Mouse (Mus musculus) liver, adult 2 months (tissue): ENCODE measurements around the gene 4932438H23Rik. TPM values are rescaled to one million over a fixed set of nuclear protein-coding genes. Genes with fewer than 3 reads are reported as not detected.

ENCODE experiments used
- DNase-seq: peaks from one replicate; pipeline ENCODE4 v3.0.0-alpha.2; 2011; ENCODE audit warnings: low read depth, low spot score; ENCODE audit errors: extremely low read depth
- H3K27ac ChIP-seq: fragments of 200-500 bp; replicated peaks from 2 replicates; pipeline ENCODE4 v1.5.1; 2012; ENCODE audit warnings: low read depth, mild to moderate bottlenecking, control low read depth, inconsistent platforms, low read length; ENCODE audit not compliant: insufficient read depth
- H3K27me3 ChIP-seq: fragments of 200-500 bp; 2 replicates; pipeline ENCODE4 v1.6.1; 2012; ENCODE audit warnings: mild to moderate bottlenecking, moderate library complexity, low read length, inconsistent platforms; ENCODE audit not compliant: control insufficient read depth, insufficient read depth
- H3K36me3 ChIP-seq: fragments of 200-500 bp; 2 replicates; pipeline ENCODE4 v1.6.1; 2012; ENCODE audit warnings: low read length, inconsistent platforms; ENCODE audit not compliant: control insufficient read depth, insufficient read depth
- H3K4me1 ChIP-seq: fragments of 200-500 bp; 2 replicates; pipeline ENCODE4 v1.6.1; 2011; ENCODE audit warnings: low read length; ENCODE audit not compliant: control insufficient read depth, insufficient read depth
- H3K4me3 ChIP-seq: fragments of 200-500 bp; 2 replicates; pipeline ENCODE4 v1.5.1; 2011; ENCODE audit warnings: low read depth, mild to moderate bottlenecking, control low read depth, low read length, moderate library complexity; ENCODE audit not compliant: insufficient read depth
- H3K79me2 ChIP-seq: fragments of 200-500 bp; 2 replicates; pipeline ENCODE4 v1.6.1; 2012; ENCODE audit warnings: inconsistent platforms, mild to moderate bottlenecking, low read length, moderate library complexity; ENCODE audit not compliant: control insufficient read depth, insufficient read depth
- H3K9ac ChIP-seq: fragments of 200-500 bp; 2 replicates; pipeline ENCODE4 v1.6.1; 2012; ENCODE audit warnings: low read depth, mild to moderate bottlenecking, control low read depth, inconsistent platforms, low read length
- CTCF ChIP-seq: fragments of 200-500 bp; IDR thresholded peaks from 2 replicates; pipeline ENCODE4 v1.5.1; 2011; ENCODE audit warnings: low read depth, low read length, control low read depth
- POLR2A ChIP-seq: fragments of 200-500 bp; IDR thresholded peaks from 2 replicates; pipeline ENCODE4 v1.6.1; 2011; ENCODE audit warnings: low read length, control low read depth; ENCODE audit not compliant: insufficient read depth; ENCODE audit errors: extremely low read depth
- WGBS: fragments of 180-500 bp; shearing (Covaris S2); methylation state at CpG from one replicate; pipeline ENCODE4 v1.1.7; 2018; 5-methylcytosine and 5-hydroxymethylcytosine counted together
- polyA plus RNA-seq: library from polyadenylated mRNA; depleted of rRNA; stranded (reverse); fragments of >200 nt; gene quantifications from 2 replicates; pipeline ENCODE4 v1.2.3, GENCODE M21; 2012
- total RNA-seq: library from RNA; depleted of rRNA; stranded (reverse); fragments of >200 nt; gene quantifications from 2 replicates; pipeline ENCODE4 v1.2.3, GENCODE M21; 2014

The 4932438H23Rik gene
- total and polyA plus RNA-seq, 2 experiments = not detected

GRCm38 (mm10) chr16:91138151-91138550, 43.2 kb upstream of the 4932438H23Rik start:
- no peak overlapping the region for H3K4me3 ChIP-seq
- no peak overlapping the region for H3K9ac ChIP-seq
- TF ChIP-seq POLR2A (no peak), CTCF (no peak)
- H3K27me3 ChIP-seq = 0 out of 2 replicates have a peak, but pooled peaks cover 3% of the 10 kb centered on the region
- DNase-seq = no peak
- no peak overlapping the region for H3K27ac ChIP-seq
- no peaks in the 10 kb centered on the region for H3K79me2 ChIP-seq
- no peaks in the 10 kb centered on the region for H3K4me1 ChIP-seq
- WGBS = 90% methylated on average over 7 of the region's 7 CpGs
- H3K36me3 ChIP-seq = no peaks in the 10 kb centered on the region

DNA sequence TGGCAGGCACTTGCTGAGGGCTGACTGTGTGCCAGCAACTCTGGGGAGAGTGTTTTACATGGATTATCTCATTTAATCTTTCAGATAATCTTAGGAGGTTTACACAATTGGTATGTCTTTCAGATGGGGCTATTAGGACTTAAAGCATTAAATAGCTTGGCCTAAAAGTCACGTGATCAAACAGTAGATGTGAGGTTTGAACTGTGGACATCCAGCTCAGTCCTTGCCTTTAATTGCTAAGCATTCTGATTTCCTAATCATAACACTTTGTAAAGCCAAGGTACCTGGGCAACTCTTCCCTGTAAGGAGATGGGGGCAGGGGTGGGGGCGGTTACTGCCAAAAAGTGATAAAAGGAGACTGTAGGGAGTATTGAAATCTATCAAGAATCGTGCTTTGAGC, 41.7 kb upstream of the 4932438H23Rik start:
- Histone ChIP-seq H3K9ac (no peak overlapping the region), H3K27me3 (0 out of 2 replicates have a peak, but pooled peaks cover 3% of the 10 kb centered on the region), H3K79me2 (no peaks in the 10 kb centered on the region), H3K4me3 (no peak overlapping the region), H3K4me1 (no peaks in the 10 kb centered on the region), H3K27ac (no peak overlapping the region), H3K36me3 (no peaks in the 10 kb centered on the region)
- 78% methylated on average over 3 of the region's 3 CpGs for WGBS
- TF ChIP-seq POLR2A = no peak
- TF ChIP-seq CTCF = no peak
- DNase-seq = no peak

DNA sequence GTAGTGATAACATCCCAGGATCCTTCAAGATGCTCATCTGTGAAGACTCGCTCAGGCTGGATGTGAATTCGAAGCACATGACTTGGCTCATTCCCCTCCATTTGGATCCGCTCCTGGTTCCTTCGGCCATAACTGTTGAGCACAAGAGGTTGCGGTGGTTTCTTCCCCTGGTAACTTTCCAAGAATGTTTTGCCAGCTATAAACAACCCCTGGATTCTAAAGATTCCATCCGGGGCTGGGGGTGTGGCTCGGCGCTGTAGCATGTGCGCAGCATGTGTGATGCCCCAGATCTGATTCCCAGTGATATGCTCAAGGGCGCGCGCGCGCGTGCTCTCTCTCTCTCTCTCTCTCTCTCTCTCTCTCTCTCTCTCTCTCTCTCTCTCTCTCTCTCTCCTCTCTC, 35.0 kb upstream of the 4932438H23Rik start:
- Histone ChIP-seq H3K36me3 (no peaks in the 10 kb centered on the region), H3K9ac (no peak overlapping the region), H3K4me3 (no peak overlapping the region), H3K27ac (no peak overlapping the region), H3K4me1 (no peaks in the 10 kb centered on the region), H3K27me3 (0 out of 2 replicates have a peak, but pooled peaks cover 8% of the 10 kb centered on the region), H3K79me2 (no peaks in the 10 kb centered on the region)
- TF ChIP-seq CTCF = no peak
- TF ChIP-seq POLR2A = no peak
- no peak for DNase-seq
- WGBS = 86% methylated on average over 15 of the region's 15 CpGs

GRCm38 (mm10) chr16:91128431-91128830, 33.5 kb upstream of the 4932438H23Rik start:
- Histone ChIP-seq H3K4me1 (no peaks in the 10 kb centered on the region), H3K9ac (no peak overlapping the region), H3K79me2 (no peaks in the 10 kb centered on the region), H3K4me3 (no peak overlapping the region), H3K27me3 (0 out of 2 replicates have a peak, but pooled peaks cover 8% of the 10 kb centered on the region), H3K36me3 (no peaks in the 10 kb centered on the region), H3K27ac (no peak overlapping the region)
- no peak for TF ChIP-seq CTCF
- TF ChIP-seq POLR2A = no peak
- WGBS = 88% methylated on average over 4 of the region's 4 CpGs
- no peak for DNase-seq

GRCm38 (mm10) chr16:91126734-91127524, 32.0 kb upstream of the 4932438H23Rik start:
- Histone ChIP-seq H3K27ac (no peak overlapping the region), H3K27me3 (0 out of 2 replicates have a peak, but pooled peaks cover 8% of the 10 kb centered on the region), H3K9ac (no peak overlapping the region), H3K79me2 (no peaks in the 10 kb centered on the region), H3K4me1 (no peaks in the 10 kb centered on the region), H3K4me3 (no peak overlapping the region), H3K36me3 (no peaks in the 10 kb centered on the region)
- 73% methylated on average over 8 of the region's 8 CpGs for WGBS
- no peak for DNase-seq
- TF ChIP-seq POLR2A (no peak), CTCF (no peak)

GRCm38 (mm10) chr16:91124256-91124655, 29.3 kb upstream of the 4932438H23Rik start:
- Histone ChIP-seq H3K4me1 (no peaks in the 10 kb centered on the region), H3K27ac (no peak overlapping the region), H3K27me3 (peaks cover 9% of the 10 kb centered on the region; the same call in 1 of the 2 replicates), H3K9ac (no peak overlapping the region), H3K36me3 (no peaks in the 10 kb centered on the region), H3K4me3 (no peak overlapping the region), H3K79me2 (no peaks in the 10 kb centered on the region)
- no peak for DNase-seq
- 69% methylated on average over 3 of the region's 3 CpGs for WGBS
- TF ChIP-seq POLR2A = no peak
- no peak for TF ChIP-seq CTCF
